ENCODE assay signal across 9 mouse cellular contexts in genomic region chr6:144902267-144902995, GRCm38 (mm10).
DNase-seq lines count a peak whose midpoint lies in the region; ATAC-seq lines count a peak whose summit lies in the region.
"Had no signal": no experiment of that assay in that cellular context is flagged by ENCODE, and none has a peak within 500 bp of the region (broad histone marks: within the 10 kb centered on the region; RNA-seq: fewer than 3 reads in every experiment).

No protein-coding gene starts in this region.

- 0 out of 2 replicates have a peak, but pooled peaks cover 5% of the 10 kb centered on the region for H3K4me1 ChIP-seq in neural tube, embryonic 11.5 days (ENCODE audit: control insufficient read depth, insufficient read depth, low read length)
- no peaks in the 10 kb centered on the region; the same call in 1 of the 2 replicates for H3K4me1 ChIP-seq in forebrain, embryonic 11.5 days (replicated peaks; ENCODE audit: control insufficient read depth, insufficient read depth, low read length)

- WGBS in neural tube, embryonic 11.5 days = 68% methylated on average over 20 of the region's 20 CpGs
- WGBS in forebrain, embryonic 11.5 days = 79% methylated on average over 20 of the region's 20 CpGs

- H3K4me3 ChIP-seq in neural tube, embryonic 11.5 days (ENCODE audit: low read depth, low read length) = no peak overlapping the region
- no peak overlapping the region for H3K4me3 ChIP-seq in forebrain, embryonic 11.5 days (ENCODE audit: low read depth, low read length)
- H3K4me3 ChIP-seq: limb, embryonic 12.5 days had no signal

- H3K27me3 ChIP-seq in neural tube, embryonic 11.5 days (ENCODE audit: control insufficient read depth, insufficient read depth, low read length) = no peaks in the 10 kb centered on the region
- H3K27me3 ChIP-seq in forebrain, embryonic 11.5 days (ENCODE audit: control insufficient read depth, insufficient read depth, low read length) = no peaks in the 10 kb centered on the region
- H3K27me3 ChIP-seq: limb, embryonic 12.5 days had no signal

- H3K27ac ChIP-seq in neural tube, embryonic 11.5 days (ENCODE audit: low read depth, low read length) = no peak overlapping the region
- H3K27ac ChIP-seq in forebrain, embryonic 11.5 days (ENCODE audit: low read depth, low read length) = no peak overlapping the region
- H3K27ac ChIP-seq: limb, embryonic 12.5 days had no signal

- H3K36me3 ChIP-seq in neural tube, embryonic 11.5 days (ENCODE audit: control insufficient read depth, insufficient read depth, low read length) = no peaks in the 10 kb centered on the region
- no peaks in the 10 kb centered on the region for H3K36me3 ChIP-seq in forebrain, embryonic 11.5 days (ENCODE audit: control insufficient read depth, insufficient read depth, low read length)
- H3K36me3 ChIP-seq: limb, embryonic 12.5 days had no signal

- peak; percentile 18 for DNase-seq in neural tube, embryonic 11.5 days (ENCODE audit: low spot score)
- no peak for DNase-seq in neural tube, embryonic 10.5 days (ENCODE audit: extremely low spot score, low spot score)
- DNase-seq in heart, postnatal 4 days = peak; percentile 59
- peak; percentile 85 for DNase-seq in thymus, postnatal 4 days
- no peak for DNase-seq in embryo, embryonic 9.5 days (ENCODE audit: extremely low spot score)
- DNase-seq in forebrain, embryonic 11.5 days (ENCODE audit: low spot score) = no peak

- H3K9ac ChIP-seq in neural tube, embryonic 11.5 days (ENCODE audit: low read length) = no peak overlapping the region
- H3K9ac ChIP-seq in forebrain, embryonic 11.5 days (ENCODE audit: low read length) = no peak overlapping the region
- H3K9ac ChIP-seq: limb, embryonic 12.5 days had no signal

- no peak for ATAC-seq in neural tube, embryonic 11.5 days (ENCODE audit: insufficient read depth, low FRiP score, low TSS enrichment)
- ATAC-seq in erythroblast, adult 5-6 weeks (replicated peaks; ENCODE audit: low FRiP score, poor library complexity, severe bottlenecking) = peak; percentile 87
- ATAC-seq in megakaryocyte-erythroid progenitor cell, adult 5-6 weeks (replicated peaks; ENCODE audit: low FRiP score, low TSS enrichment, poor library complexity, severe bottlenecking) = peak; percentile 56
- no peak for ATAC-seq in forebrain, embryonic 11.5 days (replicated peaks; ENCODE audit: low FRiP score)

- H3K9me3 ChIP-seq in neural tube, embryonic 11.5 days (ENCODE audit: control insufficient read depth, low read length) = no peaks in the 10 kb centered on the region
- H3K9me3 ChIP-seq in forebrain, embryonic 11.5 days (ENCODE audit: control insufficient read depth, low read length) = no peaks in the 10 kb centered on the region
- H3K9me3 ChIP-seq: limb, embryonic 12.5 days had no signal

- H3K4me2 ChIP-seq in neural tube, embryonic 11.5 days (ENCODE audit: low read depth) = no peak overlapping the region
- no peak overlapping the region for H3K4me2 ChIP-seq in forebrain, embryonic 11.5 days (ENCODE audit: low read depth, low read length, severe bottlenecking)
- H3K4me2 ChIP-seq: limb, embryonic 12.5 days had no signal

Comparison
In these comparisons a context has a peak if more than half of its experiments do, and no peak if none do; other contexts are left out.
1. DNase-seq: peak in neural tube, embryonic 11.5 days (single experiment), heart, postnatal 4 days (single experiment) and thymus, postnatal 4 days (single experiment); none in neural tube, embryonic 10.5 days (single experiment), embryo, embryonic 9.5 days (single experiment) and forebrain, embryonic 11.5 days (single experiment).
2. ATAC-seq: peak in erythroblast, adult 5-6 weeks (single experiment) and megakaryocyte-erythroid progenitor cell, adult 5-6 weeks (single experiment); none in neural tube, embryonic 11.5 days (single experiment) and forebrain, embryonic 11.5 days (single experiment).